Mouse (Mus musculus) midbrain, postnatal 0 days (tissue): ENCODE measurements around the gene Vmn1r157. TPM values are rescaled to one million over a fixed set of nuclear protein-coding genes. Genes with fewer than 3 reads are reported as not detected.
"Not testable (repeated sequence)": the region's sequence is repeated elsewhere in the genome, so short reads cannot be mapped to it uniquely, and the experiment has no call there.

ENCODE experiments used
- ATAC-seq: fragments of 200-750 bp; cut with Nextera tagmentation; 2 replicates; pipeline ENCODE4 v1.8.0; 2017; ENCODE audit warnings: moderate number of reproducible peaks, mild to moderate bottlenecking, moderate TSS enrichment, moderate library complexity; ENCODE audit not compliant: low FRiP score
- DNase-seq: peaks from one replicate; pipeline ENCODE4 v3.0.0-alpha.2; 2015; ENCODE audit warnings: low spot score
- H3K27ac ChIP-seq: fragments of 300-500 bp; sonication (generic); 2 replicates; pipeline ENCODE4 v1.5.1; 2014; ENCODE audit warnings: low read depth, mild to moderate bottlenecking, low read length, mixed read lengths
- H3K27me3 ChIP-seq: fragments of 300-500 bp; sonication (generic); 2 replicates; pipeline ENCODE4 v1.6.1; 2014; ENCODE audit warnings: low read length, control low read depth, mixed read lengths; ENCODE audit not compliant: insufficient read depth
- H3K36me3 ChIP-seq: fragments of 300-500 bp; sonication (generic); 2 replicates; pipeline ENCODE4 v1.6.1; 2014; ENCODE audit warnings: low read length, control low read depth, mixed read lengths; ENCODE audit not compliant: insufficient read depth
- H3K4me1 ChIP-seq: fragments of 300-500 bp; sonication (generic); 2 replicates; pipeline ENCODE4 v1.6.1; 2014; ENCODE audit warnings: mild to moderate bottlenecking, control low read depth, antibody characterized with exemption, low read length, mixed read lengths; ENCODE audit not compliant: insufficient read depth
- H3K4me2 ChIP-seq: fragments of 300-500 bp; sonication (generic); 2 replicates; pipeline ENCODE4 v1.6.1; 2014; ENCODE audit warnings: low read depth, mild to moderate bottlenecking, low read length, mixed read lengths; ENCODE audit not compliant: poor library complexity, severe bottlenecking
- H3K4me3 ChIP-seq: fragments of 300-500 bp; sonication (generic); 2 replicates; pipeline ENCODE4 v1.5.1; 2014; ENCODE audit warnings: low read depth, mild to moderate bottlenecking, low read length, moderate library complexity
- H3K9ac ChIP-seq: fragments of 300-500 bp; sonication (generic); replicated peaks from 2 replicates; pipeline ENCODE4 v1.6.1; 2014; ENCODE audit warnings: mild to moderate bottlenecking, low read length, moderate library complexity, mixed read lengths; ENCODE audit not compliant: poor library complexity, severe bottlenecking
- H3K9me3 ChIP-seq: fragments of 300-500 bp; sonication (generic); 2 replicates; pipeline ENCODE4 v1.6.1; 2016; ENCODE audit warnings: low read length, control low read depth
- WGBS: fragments of 180-500 bp; shearing (Covaris S2); extraction: QIAGEN DNeasy Blood & Tissue Kit; methylation state at CpG from one replicate; pipeline ENCODE4 v1.1.7; 2014; 5-methylcytosine and 5-hydroxymethylcytosine counted together
- polyA plus RNA-seq: library from polyadenylated mRNA; unstranded; fragments of >200 nt; fragmentation: Nextera tagmentation; extraction: Ambion mirVana; gene quantifications from 2 replicates; pipeline ENCODE4 v1.2.1, GENCODE M21; 2015
- total RNA-seq: library from RNA; depleted of rRNA; stranded (reverse); fragments of >200 nt; gene quantifications from 2 replicates; pipeline ENCODE4 v1.2.3, GENCODE M21; 2014; rRNA removed

Vmn1r157 gene
- not detected in 2 replicates for total RNA-seq
- polyA plus RNA-seq, result not detected in 2 replicates

- H3K36me3 ChIP-seq, H3K27ac ChIP-seq, H3K4me1 ChIP-seq, ATAC-seq, H3K4me3 ChIP-seq, H3K9me3 ChIP-seq, H3K27me3 ChIP-seq, DNase-seq, H3K9ac ChIP-seq, H3K4me2 ChIP-seq: not testable (repeated sequence)
- WGBS, result 35% methylated on average over 2 of the region's 3 CpGs
Observed at GRCm38 (mm10) chr7:22761397-22761796, at the start of gene Vmn1r157. Gene Vmn1r157 (plus strand): TSS chr7:22761697.

- H3K4me2 ChIP-seq, DNase-seq, H3K36me3 ChIP-seq, H3K4me1 ChIP-seq, H3K9ac ChIP-seq, ATAC-seq, H3K4me3 ChIP-seq, H3K27me3 ChIP-seq, H3K27ac ChIP-seq, H3K9me3 ChIP-seq: not testable (repeated sequence)
- WGBS, result no CpG with 5 or more reads among the region's 1 CpGs
Observed at GRCm38 (mm10) chr7:22719610-22720009, 41.9 kb upstream of the Vmn1r157 start, which contains the start of gene Gm4567. Gene Gm4567 (minus strand): TSS chr7:22719710.

GRCm38 (mm10) chr7:22775981-22776380 is 14.5 kb downstream of the Vmn1r157 start:
- not testable (repeated sequence) for ATAC-seq, H3K9me3 ChIP-seq, H3K27ac ChIP-seq, H3K36me3 ChIP-seq, H3K9ac ChIP-seq, H3K27me3 ChIP-seq, H3K4me3 ChIP-seq, DNase-seq, H3K4me1 ChIP-seq, H3K4me2 ChIP-seq
- WGBS, result 97% methylated on average over 3 of the region's 11 CpGs

GRCm38 (mm10) chr7:22790682-22791081 is 29.2 kb downstream of the Vmn1r157 start, which contains the start of gene Vmn1r158:
Gene Vmn1r158 (minus strand): TSS chr7:22790782.
- H3K27ac ChIP-seq, DNase-seq, H3K4me1 ChIP-seq, ATAC-seq, H3K27me3 ChIP-seq, H3K9me3 ChIP-seq, H3K9ac ChIP-seq, H3K4me3 ChIP-seq, H3K36me3 ChIP-seq, H3K4me2 ChIP-seq: not testable (repeated sequence)
- 69% methylated on average over 2 of the region's 2 CpGs for WGBS

Other genes with a start within 250 kb of the Vmn1r157 start
- gene Vmn1r152, start 238.7 kb upstream of the Vmn1r157 start, total RNA-seq, result not detected in 2 replicates
- gene Vmn1r152, start 238.7 kb upstream of the Vmn1r157 start, polyA plus RNA-seq, result not detected in 2 replicates
- not detected in 2 replicates for gene Gm8677, start 226.8 kb upstream of the Vmn1r157 start, total RNA-seq
- gene Gm8677, start 226.8 kb upstream of the Vmn1r157 start, polyA plus RNA-seq, result not detected in 2 replicates
- not detected in 2 replicates for gene Gm4201, start 196.4 kb upstream of the Vmn1r157 start, total RNA-seq
- gene Gm4201, start 196.4 kb upstream of the Vmn1r157 start, polyA plus RNA-seq, result not detected in 2 replicates
- gene Gm4565, start 173.6 kb upstream of the Vmn1r157 start, total RNA-seq, result not detected in 2 replicates
- gene Gm4565, start 173.6 kb upstream of the Vmn1r157 start, polyA plus RNA-seq, result not detected in 2 replicates
- gene Vmn1r155, start 103.7 kb upstream of the Vmn1r157 start, total RNA-seq, result not detected in 2 replicates
- not detected in 2 replicates for gene Vmn1r155, start 103.7 kb upstream of the Vmn1r157 start, polyA plus RNA-seq
- not detected in 2 replicates for gene Gm8693, start 69.4 kb upstream of the Vmn1r157 start, total RNA-seq
- gene Gm8693, start 69.4 kb upstream of the Vmn1r157 start, polyA plus RNA-seq, result not detected in 2 replicates
- not detected in 2 replicates for gene Gm4567, start 42.0 kb upstream of the Vmn1r157 start, total RNA-seq
- gene Gm4567, start 42.0 kb upstream of the Vmn1r157 start, polyA plus RNA-seq, result not detected in 2 replicates
- not detected in 2 replicates for gene Vmn1r158, start 29.1 kb downstream of the Vmn1r157 start, total RNA-seq
- not detected in 2 replicates for gene Vmn1r158, start 29.1 kb downstream of the Vmn1r157 start, polyA plus RNA-seq
- not detected in 2 replicates for gene Vmn1r159, start 81.9 kb downstream of the Vmn1r157 start, total RNA-seq
- not detected in 2 replicates for gene Vmn1r159, start 81.9 kb downstream of the Vmn1r157 start, polyA plus RNA-seq
- gene Vmn1r160, start 109.5 kb downstream of the Vmn1r157 start, total RNA-seq, result not detected in 2 replicates
- not detected in 2 replicates for gene Vmn1r160, start 109.5 kb downstream of the Vmn1r157 start, polyA plus RNA-seq
- not detected in 2 replicates for gene Gm4214, start 223.0 kb downstream of the Vmn1r157 start, total RNA-seq
- gene Gm4214, start 223.0 kb downstream of the Vmn1r157 start, polyA plus RNA-seq, result not detected in 2 replicates